Comparison of ENCODE assay signal across 8 mouse cellular contexts in the genomic region with DNA sequence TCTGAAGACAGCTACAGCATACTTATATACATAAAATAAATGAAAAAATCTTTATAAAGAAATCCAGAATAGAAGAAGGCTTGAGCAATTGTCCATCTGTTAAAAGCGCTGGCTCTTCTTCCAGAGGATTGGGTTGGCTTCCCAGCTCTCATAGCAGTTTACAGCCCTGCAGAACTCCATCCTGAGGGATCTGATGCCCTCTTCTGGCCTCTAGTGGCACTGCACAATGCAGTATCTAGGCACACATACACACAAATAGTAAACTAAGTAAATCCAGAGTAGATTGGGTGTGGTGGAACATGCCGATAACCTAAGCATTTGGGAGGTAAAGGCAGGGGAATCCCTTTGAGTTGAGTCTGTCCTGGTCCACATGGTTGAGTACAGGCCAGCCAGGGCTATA. TPM values are rescaled to one million over a fixed set of nuclear protein-coding genes. Genes with fewer than 3 reads are reported as not detected.
DNase-seq lines count a peak whose midpoint lies in the region; ATAC-seq lines count a peak whose summit lies in the region.

No protein-coding gene starts in this region.

- 0 out of 2 replicates have a peak, but pooled peaks cover 2% of the 10 kb centered on the region for H3K9me3 ChIP-seq in neural tube, embryonic 11.5 days (ENCODE audit: control insufficient read depth, low read length)

- H3K4me1 ChIP-seq in neural tube, embryonic 11.5 days (ENCODE audit: control insufficient read depth, insufficient read depth, low read length), result no peaks in the 10 kb centered on the region

- H3K4me2 ChIP-seq in neural tube, embryonic 11.5 days (ENCODE audit: low read depth), result no peak overlapping the region

- DNase-seq in gastrocnemius, adult 18-20 months (ENCODE audit: low spot score), result peak; percentile 48
- DNase-seq in gastrocnemius, postnatal 25 days, result no peak
- DNase-seq in right cerebral cortex, adult 2 months (ENCODE audit: low spot score in 2 of 2), result peak; percentile 5 to 9
- no peak for DNase-seq in right cerebral cortex, postnatal 36 days (ENCODE audit: low spot score in 2 of 2)
- peak; percentile 63 for DNase-seq in kidney, postnatal 10 days
- peak; percentile 47 for DNase-seq in neural tube, embryonic 11.5 days (ENCODE audit: low spot score)
- no peak for DNase-seq in adipocyte (ENCODE audit: low spot score)

- peak; percentile 82 for ATAC-seq in common myeloid progenitor, adult 5-6 weeks (replicated peaks; ENCODE audit: low read depth, poor library complexity, severe bottlenecking)
- no peak for ATAC-seq in neural tube, embryonic 11.5 days (ENCODE audit: insufficient read depth, low FRiP score, low TSS enrichment)

- no peak overlapping the region for H3K27ac ChIP-seq in neural tube, embryonic 11.5 days (ENCODE audit: low read depth, low read length)

- WGBS in neural tube, embryonic 11.5 days, result 84% methylated on average over 2 of the region's 2 CpGs

- peaks cover 14% of the 10 kb centered on the region for H3K36me3 ChIP-seq in neural tube, embryonic 11.5 days (ENCODE audit: control insufficient read depth, insufficient read depth, low read length)

- no peaks in the 10 kb centered on the region for H3K27me3 ChIP-seq in neural tube, embryonic 11.5 days (ENCODE audit: control insufficient read depth, insufficient read depth, low read length)

- no peak overlapping the region for H3K4me3 ChIP-seq in neural tube, embryonic 11.5 days (ENCODE audit: low read depth, low read length)

- no peak overlapping the region for H3K9ac ChIP-seq in neural tube, embryonic 11.5 days (ENCODE audit: low read length)

RNA-seq across cellular contexts. Expression of gene Bub1b, which starts 8.0 kb away (rescaled TPM):
- total RNA-seq in gastrocnemius, adult 18-20 months (2021), result under 1 TPM; 0.21 to 0.71 TPM
- 1 to 10 TPM; 1.0 to 1.2 TPM for total RNA-seq in gastrocnemius, postnatal 25 days (2021)
- total RNA-seq in common myeloid progenitor, adult 5-6 weeks (2017), result 103 and 106 TPM in 2 replicates
- polyA plus RNA-seq in neural tube, embryonic 11.5 days (2014; fragmentation: Nextera tagmentation; extraction: Ambion mirVana), result 111 and 112 TPM in 2 replicates

RNA-seq across cellular contexts. Expression of gene Bmf, which starts 56.5 kb away (rescaled TPM):
- total RNA-seq in gastrocnemius, adult 18-20 months (2021), result 1 to 10 TPM; 2.1 to 2.2 TPM
- 1 to 10 TPM; 3.4 to 4.7 TPM for total RNA-seq in gastrocnemius, postnatal 25 days (2021)
- total RNA-seq in common myeloid progenitor, adult 5-6 weeks (2017), result 0.37 and 0.44 TPM in 2 replicates
- polyA plus RNA-seq in neural tube, embryonic 11.5 days (2014; fragmentation: Nextera tagmentation; extraction: Ambion mirVana), result 5.9 and 8.3 TPM in 2 replicates

RNA-seq across cellular contexts. Expression of gene Pak6, which starts 57.1 kb away (rescaled TPM):
- total RNA-seq in gastrocnemius, adult 18-20 months (2021), result not detected
- total RNA-seq in gastrocnemius, postnatal 25 days (2021), result under 1 TPM in 1 of 2 experiments, not detected in 1; 0.64 TPM
- total RNA-seq in common myeloid progenitor, adult 5-6 weeks (2017), result 1.1 and 1.7 TPM in 2 replicates
- 0.78 and 1.6 TPM in 2 replicates for polyA plus RNA-seq in neural tube, embryonic 11.5 days (2014; fragmentation: Nextera tagmentation; extraction: Ambion mirVana)

Comparison
In these comparisons a context has a peak if more than half of its experiments do, and no peak if none do; other contexts are left out.
1. DNase-seq: peak in gastrocnemius, adult 18-20 months (single experiment), right cerebral cortex, adult 2 months (2 of 2), kidney, postnatal 10 days (single experiment) and neural tube, embryonic 11.5 days (single experiment); none in gastrocnemius, postnatal 25 days (single experiment), right cerebral cortex, postnatal 36 days (0 of 2) and adipocyte (single experiment).
2. RNA of gene Bub1b, which starts 8.0 kb away (total RNA-seq): 103 to 106 TPM in common myeloid progenitor, adult 5-6 weeks; 1.0 to 1.2 TPM in gastrocnemius, postnatal 25 days and 0.21 to 0.71 TPM in gastrocnemius, adult 18-20 months; every median in the first group is over 10 times any median in the second.